Mouse (Mus musculus) kidney, adult 8-10 months (tissue): Measurements from ENCODE around the gene Bhlhe41.

Experiments used
- DNase-seq, 2 experiments: peaks; one replicate each; pipeline ENCODE4 v3.0.0; 2022

The Bhlhe41 gene

DNA sequence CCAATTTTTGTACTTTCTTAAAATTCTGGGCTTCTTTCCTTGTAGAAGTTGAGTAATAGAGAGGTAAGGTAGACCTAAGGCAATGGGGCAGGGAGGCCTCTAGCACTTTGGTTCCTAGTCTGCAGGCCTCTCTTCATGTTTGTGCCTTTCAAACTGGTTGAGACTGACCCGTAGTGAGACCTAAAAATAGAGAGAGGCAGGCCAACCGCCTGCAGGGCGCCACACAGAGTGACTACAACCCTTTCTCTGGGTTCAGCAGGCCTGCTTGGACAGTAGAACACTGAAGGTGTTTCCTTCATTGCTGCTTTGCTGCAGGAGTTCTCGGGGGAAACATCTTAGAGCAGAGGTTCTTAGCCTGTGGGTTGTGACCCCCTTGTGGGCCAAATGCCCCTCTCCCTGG lies 5.6 kb upstream of the Bhlhe41 start:
- DNase-seq: peak in 1 of 2 experiments; percentile 23

- no peak for DNase-seq
Measured at GRCm38 (mm10) chr6:145867111-145867510, 1.8 kb upstream of the Bhlhe41 start.

- peak; percentile 91 for DNase-seq
Measured at GRCm38 (mm10) chr6:145865886-145866851, 811 bp upstream of the Bhlhe41 start.

GRCm38 (mm10) chr6:145864171-145864570 lies 1.2 kb downstream of the Bhlhe41 start:
- DNase-seq: no peak

- DNase-seq: peak; percentile 45 to 52
Measured at GRCm38 (mm10) chr6:145863065-145863971, 2.0 kb downstream of the Bhlhe41 start.

DNA sequence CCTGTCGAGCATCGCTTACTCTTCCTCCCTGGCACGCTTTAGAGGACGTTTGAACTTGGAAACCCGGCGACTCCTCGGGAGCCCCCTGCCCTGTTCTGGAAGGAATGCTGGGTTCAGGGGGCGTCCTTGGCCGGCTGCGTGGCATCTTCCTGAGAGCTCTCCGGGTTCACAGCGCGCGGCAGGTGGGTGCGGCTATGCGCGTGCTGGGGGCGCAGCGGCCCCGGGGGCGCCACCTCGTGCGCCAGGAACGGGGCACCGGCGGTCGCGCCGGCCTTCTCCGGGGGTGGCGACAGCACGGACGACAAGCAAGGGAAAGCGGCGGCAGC lies 2.7 kb downstream of the Bhlhe41 start:
- no peak for DNase-seq

GRCm38 (mm10) chr6:145862321-145862720 lies 3.0 kb downstream of the Bhlhe41 start:
- DNase-seq: no peak

DNA sequence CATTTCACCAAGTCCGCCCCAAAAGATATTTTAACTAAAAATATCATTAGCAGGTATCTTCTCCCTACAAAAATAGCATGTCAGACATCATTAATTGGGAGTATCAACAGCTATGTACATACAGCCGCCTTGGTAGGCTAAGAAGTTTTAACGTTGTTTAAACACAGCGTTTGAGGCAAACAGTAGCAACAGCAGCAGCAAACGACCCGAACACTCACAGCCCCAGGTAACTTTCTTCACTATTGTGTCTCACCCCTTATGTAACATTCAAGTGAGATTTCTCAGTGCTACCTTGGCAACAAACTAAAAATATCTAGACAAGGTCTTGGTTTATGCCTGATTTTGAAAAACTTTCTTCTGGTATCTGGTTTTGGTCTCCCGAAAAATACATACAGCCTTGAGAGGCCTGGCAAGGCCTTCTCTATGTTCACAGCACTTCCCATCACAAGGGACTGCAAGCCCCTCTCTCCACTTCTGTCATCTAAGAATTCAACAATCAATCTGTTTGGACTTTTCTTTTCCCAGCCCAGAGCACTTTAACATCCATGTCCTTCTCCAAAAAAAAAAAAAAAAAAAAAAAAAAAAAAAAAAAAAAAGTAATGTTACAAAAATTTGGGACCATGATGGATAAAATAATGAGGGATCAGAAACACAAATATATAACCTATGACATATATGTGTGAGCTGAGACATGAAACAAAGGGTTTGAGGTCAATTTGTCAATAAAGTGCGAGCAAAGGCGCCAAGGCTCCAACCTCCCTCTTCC lies 3.7 kb downstream of the Bhlhe41 start:
- DNase-seq: no peak

DNA sequence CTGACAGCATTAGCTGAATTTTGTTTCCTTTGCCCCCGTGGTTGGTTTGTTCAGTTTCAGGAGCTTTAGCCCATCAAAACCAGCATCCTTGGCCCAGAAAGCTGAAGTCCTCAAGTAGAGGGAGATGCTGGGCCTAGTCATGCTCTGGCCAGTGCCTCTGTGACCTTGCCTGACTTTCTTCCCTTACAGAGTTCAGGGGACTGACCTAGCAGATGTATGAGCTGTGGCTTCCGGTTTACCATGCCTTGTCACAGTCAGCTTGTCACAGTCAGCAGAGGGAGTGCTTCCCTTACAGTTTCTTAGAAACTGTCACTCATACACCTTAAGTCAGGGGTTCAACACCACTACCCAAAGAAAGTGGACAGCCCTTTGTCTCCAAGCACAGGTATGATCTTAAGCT lies 5.0 kb downstream of the Bhlhe41 start:
- no peak for DNase-seq

DNA sequence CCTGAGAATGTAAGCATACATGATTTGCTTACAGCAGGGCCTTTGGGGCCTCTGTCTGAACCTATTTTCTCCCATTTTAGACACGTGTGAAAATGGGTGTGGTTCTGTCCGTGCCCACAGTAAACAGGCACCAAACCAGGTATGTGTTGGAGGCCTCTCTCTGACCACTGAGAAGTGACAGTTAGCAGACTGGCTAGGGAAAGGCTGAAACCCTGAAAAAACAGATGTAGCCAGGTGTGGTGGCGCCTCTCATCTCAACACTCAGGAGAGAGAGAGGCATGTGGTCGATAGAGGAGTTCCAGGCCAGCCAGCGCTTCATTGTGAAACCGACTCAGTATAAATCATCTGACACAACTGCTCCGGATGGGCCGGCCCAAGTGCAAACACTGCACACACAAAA lies 6.9 kb downstream of the Bhlhe41 start:
- DNase-seq: no peak

- no peak for DNase-seq
Measured at GRCm38 (mm10) chr6:145857428-145857827, 7.9 kb downstream of the Bhlhe41 start.

DNA sequence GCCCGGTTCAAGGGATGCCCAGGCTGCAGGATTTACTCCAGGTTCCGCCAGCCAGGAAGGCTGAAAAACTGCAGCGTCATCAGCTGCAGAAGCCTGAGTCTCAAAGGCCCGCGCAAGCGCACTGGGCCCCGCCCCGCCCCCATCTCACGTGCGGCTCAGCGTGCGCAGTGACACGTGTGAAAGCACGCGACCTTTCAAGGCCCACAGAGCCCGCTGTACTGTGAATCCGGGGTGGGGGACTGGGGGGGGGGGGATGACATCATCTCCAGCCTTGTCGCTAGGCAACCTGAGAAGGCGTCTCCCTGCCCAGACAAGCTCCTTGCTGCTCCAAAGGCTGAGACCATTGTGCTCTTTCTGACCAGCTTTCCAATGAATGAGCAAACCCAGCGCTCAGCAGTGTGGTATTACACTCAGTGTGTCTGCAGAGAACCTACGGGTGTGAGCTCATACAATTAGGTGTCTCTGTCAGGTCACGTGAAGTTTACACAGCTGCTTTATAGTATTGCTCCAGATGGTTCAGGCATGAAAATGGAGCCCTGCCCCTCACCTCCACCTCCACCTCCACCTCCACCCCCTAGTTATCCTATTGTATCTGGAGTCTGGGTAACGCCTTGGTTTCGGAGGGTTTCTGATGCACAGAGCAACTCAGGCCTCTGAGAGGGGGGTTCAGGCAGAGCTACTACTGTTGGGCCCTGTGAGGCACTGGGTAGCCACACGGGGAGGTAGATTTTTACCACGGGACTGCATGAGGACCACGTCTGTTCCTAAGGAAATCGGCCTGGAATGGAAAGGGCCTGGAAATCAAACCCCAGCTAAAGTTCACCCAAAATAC lies 9.4 kb downstream of the Bhlhe41 start:
- DNase-seq: peak; percentile 98 to 100

GRCm38 (mm10) chr6:145854756-145855155 lies 10.6 kb downstream of the Bhlhe41 start:
- DNase-seq: no peak

DNA sequence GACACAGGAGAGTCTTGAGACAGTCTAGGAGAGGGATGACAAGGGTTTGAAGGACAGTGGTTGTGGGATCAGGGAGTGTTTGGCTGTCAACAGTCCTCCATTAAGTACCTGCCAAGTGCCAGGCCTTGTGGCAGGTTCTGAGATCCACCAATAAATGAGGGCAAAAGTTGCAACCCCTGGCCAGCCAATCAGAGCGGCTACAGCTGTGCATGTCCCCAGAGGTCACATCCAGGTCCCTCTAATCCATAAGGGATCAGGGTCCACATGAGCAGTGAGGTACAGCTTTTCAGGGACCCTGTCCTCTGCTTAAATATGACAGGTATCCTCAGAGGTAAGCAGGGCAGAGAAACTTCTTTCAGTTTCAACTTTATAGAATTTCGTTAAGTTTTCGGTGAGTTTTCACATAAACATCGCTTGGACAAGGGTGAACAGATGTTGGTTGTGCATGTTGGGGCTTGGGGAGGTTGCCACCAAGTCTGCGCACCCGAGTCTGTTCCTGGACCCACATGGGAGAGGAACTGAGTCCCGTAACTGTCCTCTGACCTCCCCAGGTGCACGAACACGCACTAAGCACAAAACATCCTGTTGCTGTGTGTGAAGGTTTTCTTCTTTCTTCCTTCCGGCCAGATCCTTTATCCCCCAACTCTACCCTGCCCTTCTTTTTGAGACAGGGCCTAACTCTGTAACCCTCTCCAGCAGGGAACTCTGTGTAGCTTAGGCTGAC lies 11.8 kb downstream of the Bhlhe41 start:
- DNase-seq: no peak

GRCm38 (mm10) chr6:145852708-145853107 lies 12.7 kb downstream of the Bhlhe41 start:
- DNase-seq: no peak

DNA sequence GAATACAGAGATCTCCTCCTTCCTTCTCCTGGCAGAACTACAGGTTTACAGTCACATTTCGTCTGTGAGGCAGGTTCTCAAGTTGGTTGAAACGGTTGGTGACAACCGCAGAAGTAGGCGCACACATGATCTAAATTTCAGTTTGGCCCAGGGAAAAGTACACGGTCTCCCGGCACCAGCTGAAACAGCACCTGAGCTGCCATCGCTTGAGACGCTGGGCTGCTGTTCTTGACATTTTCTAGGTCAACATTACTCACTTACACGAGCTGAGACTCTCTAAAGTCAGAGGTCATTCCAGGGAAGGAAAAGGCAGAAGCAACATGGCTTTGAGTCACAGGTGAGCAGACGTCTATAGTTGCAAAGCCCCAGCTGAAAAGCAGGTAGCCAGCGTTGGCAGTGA lies 13.4 kb downstream of the Bhlhe41 start:
- no peak for DNase-seq

GRCm38 (mm10) chr6:145850789-145851188 lies 14.6 kb downstream of the Bhlhe41 start:
- no peak for DNase-seq

GRCm38 (mm10) chr6:145847661-145848060 lies 17.7 kb downstream of the Bhlhe41 start:
- no peak for DNase-seq

GRCm38 (mm10) chr6:145846948-145847347 lies 18.4 kb downstream of the Bhlhe41 start:
- no peak for DNase-seq

DNA sequence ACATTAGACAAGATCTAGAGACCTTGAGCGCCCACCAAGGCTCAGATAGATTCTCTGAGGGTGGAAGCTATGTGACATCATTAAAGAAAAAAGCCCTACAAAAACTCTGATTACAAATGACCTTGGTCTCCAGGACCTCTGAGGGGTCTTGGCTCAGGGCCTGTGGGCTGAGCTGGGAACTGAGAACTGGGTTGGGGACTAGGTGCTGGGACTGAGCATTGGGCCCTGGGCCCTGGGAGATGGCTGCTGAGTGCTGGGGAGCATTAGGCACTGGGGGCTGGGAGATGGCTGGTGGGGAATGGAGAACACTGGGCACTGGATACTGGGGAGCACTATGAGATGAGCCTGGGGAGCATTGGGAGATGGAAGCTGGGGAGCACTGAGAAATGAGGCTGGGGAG lies 19.3 kb downstream of the Bhlhe41 start:
- DNase-seq: no peak

GRCm38 (mm10) chr6:145845611-145846010 lies 19.7 kb downstream of the Bhlhe41 start:
- no peak for DNase-seq
